Mouse (Mus musculus): ENCODE results near the gene Ptpn5. TPM values are rescaled to one million over a fixed set of nuclear protein-coding genes. Genes with fewer than 3 reads are reported as not detected.

The Ptpn5 gene
- total RNA-seq (2014; fragmentation: Nextera tagmentation) = not detected in 2 replicates
- total RNA-seq (2017) = 0.06 and 0.11 TPM in 2 replicates
- not detected in 2 replicates for polyA plus RNA-seq (2012)

GRCm38 (mm10) chr7:47133331-47133730 is at the start of gene Ptpn5:
Gene Ptpn5 (minus strand): TSS chr7:47133684.
- ATAC-seq (ENCODE audit: extremely low read depth, insufficient number of reproducible peaks, low FRiP score, poor library complexity, severe bottlenecking) = no peak
- Histone ChIP-seq H3K4me1 (ENCODE audit: insufficient read depth, low read depth, low read length) (no peaks in the 10 kb centered on the region), H3K4me3 (ENCODE audit: low read depth, low read length) (no peak within 1 kb of the TSS), H3K27me3 (ENCODE audit: insufficient read depth, low read length) (peaks cover 17% of the 10 kb centered on the region), H3K9me3 (replicated peaks) (no peaks in the 10 kb centered on the region), H3K36me3 (replicated peaks) (no peaks in the 10 kb centered on the region)
- no peak for DNase-seq (ENCODE audit: low spot score)
- TF ChIP-seq POLR2AphosphoS5 (IDR thresholded peaks at IDR 0.05; ENCODE audit: insufficient replicate concordance, low read depth, low read length) = no peak
- TF ChIP-seq CTCF (IDR thresholded peaks at IDR 0.05; ENCODE audit: low read depth, low read length) = no peak
- TF ChIP-seq GATA2 (IDR thresholded peaks at IDR 0.05; ENCODE audit: borderline replicate concordance, low read depth, low read length) = no peak
- TF ChIP-seq TAL1 (conservative IDR thresholded peaks at IDR 0.05; ENCODE audit: low read depth, low read length) = no peak
- TF ChIP-seq GATA1 (IDR thresholded peaks at IDR 0.05; ENCODE audit: borderline replicate concordance, low read length) = no peak

- TF ChIP-seq GATA2 (IDR thresholded peaks at IDR 0.05; ENCODE audit: borderline replicate concordance, low read depth, low read length) = no peak
- TF ChIP-seq POLR2AphosphoS5 (IDR thresholded peaks at IDR 0.05; ENCODE audit: insufficient replicate concordance, low read depth, low read length) = no peak
- TF ChIP-seq CTCF (IDR thresholded peaks at IDR 0.05; ENCODE audit: low read depth, low read length) = no peak
- no peak for TF ChIP-seq GATA1 (IDR thresholded peaks at IDR 0.05; ENCODE audit: borderline replicate concordance, low read length)
- no peak for TF ChIP-seq TAL1 (conservative IDR thresholded peaks at IDR 0.05; ENCODE audit: low read depth, low read length)
- no peak overlapping the region for H3K4me3 ChIP-seq (ENCODE audit: low read depth, low read length)
- DNase-seq (ENCODE audit: low spot score) (no peak), ATAC-seq (ENCODE audit: extremely low read depth, insufficient number of reproducible peaks, low FRiP score, poor library complexity, severe bottlenecking) (no peak)
- no peaks in the 10 kb centered on the region for H3K36me3 ChIP-seq (replicated peaks)
- H3K4me1 ChIP-seq (ENCODE audit: insufficient read depth, low read depth, low read length) = no peaks in the 10 kb centered on the region
- no peaks in the 10 kb centered on the region for H3K27me3 ChIP-seq (ENCODE audit: insufficient read depth, low read length)
- H3K9me3 ChIP-seq (replicated peaks) = no peaks in the 10 kb centered on the region
Measured at GRCm38 (mm10) chr7:47170814-47171213, 37.3 kb upstream of the Ptpn5 start.

- DNase-seq (ENCODE audit: low spot score) = no peak
- Histone ChIP-seq H3K27me3 (ENCODE audit: insufficient read depth, low read length) (no peaks in the 10 kb centered on the region), H3K36me3 (replicated peaks) (no peaks in the 10 kb centered on the region), H3K4me3 (ENCODE audit: low read depth, low read length) (no peak overlapping the region), H3K4me1 (ENCODE audit: insufficient read depth, low read depth, low read length) (no peaks in the 10 kb centered on the region), H3K9me3 (replicated peaks) (no peaks in the 10 kb centered on the region)
- no peak for ATAC-seq (ENCODE audit: extremely low read depth, insufficient number of reproducible peaks, low FRiP score, poor library complexity, severe bottlenecking)
- TF ChIP-seq CTCF (IDR thresholded peaks at IDR 0.05; ENCODE audit: low read depth, low read length) = no peak
Measured at GRCm38 (mm10) chr7:47165028-47165427, 31.5 kb upstream of the Ptpn5 start.

- ATAC-seq (ENCODE audit: extremely low read depth, insufficient number of reproducible peaks, low FRiP score, poor library complexity, severe bottlenecking) = no peak
- H3K9me3 ChIP-seq (replicated peaks) = no peaks in the 10 kb centered on the region
- no peaks in the 10 kb centered on the region for H3K36me3 ChIP-seq (replicated peaks)
- no peak for DNase-seq (ENCODE audit: low spot score)
- no peak overlapping the region for H3K4me3 ChIP-seq (ENCODE audit: low read depth, low read length)
- H3K27me3 ChIP-seq (ENCODE audit: insufficient read depth, low read length) = no peaks in the 10 kb centered on the region
- TF ChIP-seq POLR2AphosphoS5 (IDR thresholded peaks at IDR 0.05; ENCODE audit: insufficient replicate concordance, low read depth, low read length) = no peak
- no peak for TF ChIP-seq GATA1 (IDR thresholded peaks at IDR 0.05; ENCODE audit: borderline replicate concordance, low read length)
- TF ChIP-seq GATA2 (IDR thresholded peaks at IDR 0.05; ENCODE audit: borderline replicate concordance, low read depth, low read length) = no peak
- no peak for TF ChIP-seq CTCF (IDR thresholded peaks at IDR 0.05; ENCODE audit: low read depth, low read length)
- H3K4me1 ChIP-seq (ENCODE audit: insufficient read depth, low read depth, low read length) = no peaks in the 10 kb centered on the region
Measured at GRCm38 (mm10) chr7:47163203-47163602, 29.7 kb upstream of the Ptpn5 start.

GRCm38 (mm10) chr7:47158451-47158850 is 25.0 kb upstream of the Ptpn5 start:
- ATAC-seq (ENCODE audit: extremely low read depth, insufficient number of reproducible peaks, low FRiP score, poor library complexity, severe bottlenecking) (no peak), DNase-seq (ENCODE audit: low spot score) (no peak)
- Histone ChIP-seq H3K36me3 (replicated peaks) (no peaks in the 10 kb centered on the region), H3K9me3 (replicated peaks) (no peaks in the 10 kb centered on the region; the same call in 1 of the 2 replicates), H3K4me1 (ENCODE audit: insufficient read depth, low read depth, low read length) (no peaks in the 10 kb centered on the region), H3K27me3 (ENCODE audit: insufficient read depth, low read length) (no peaks in the 10 kb centered on the region), H3K4me3 (ENCODE audit: low read depth, low read length) (no peak overlapping the region)
- TF ChIP-seq GATA1 (IDR thresholded peaks at IDR 0.05; ENCODE audit: borderline replicate concordance, low read length) (no peak), GATA2 (IDR thresholded peaks at IDR 0.05; ENCODE audit: borderline replicate concordance, low read depth, low read length) (no peak), CTCF (IDR thresholded peaks at IDR 0.05; ENCODE audit: low read depth, low read length) (no peak), TAL1 (conservative IDR thresholded peaks at IDR 0.05; ENCODE audit: low read depth, low read length) (no peak), POLR2AphosphoS5 (IDR thresholded peaks at IDR 0.05; ENCODE audit: insufficient replicate concordance, low read depth, low read length) (no peak)

GRCm38 (mm10) chr7:47157743-47158142 is 24.3 kb upstream of the Ptpn5 start:
- TF ChIP-seq POLR2AphosphoS5 (IDR thresholded peaks at IDR 0.05; ENCODE audit: insufficient replicate concordance, low read depth, low read length) (no peak), GATA1 (IDR thresholded peaks at IDR 0.05; ENCODE audit: borderline replicate concordance, low read length) (no peak), CTCF (IDR thresholded peaks at IDR 0.05; ENCODE audit: low read depth, low read length) (no peak), GATA2 (IDR thresholded peaks at IDR 0.05; ENCODE audit: borderline replicate concordance, low read depth, low read length) (no peak), TAL1 (conservative IDR thresholded peaks at IDR 0.05; ENCODE audit: low read depth, low read length) (no peak)
- H3K27me3 ChIP-seq (ENCODE audit: insufficient read depth, low read length) = no peaks in the 10 kb centered on the region
- no peak for ATAC-seq (ENCODE audit: extremely low read depth, insufficient number of reproducible peaks, low FRiP score, poor library complexity, severe bottlenecking)
- no peaks in the 10 kb centered on the region; the same call in 1 of the 2 replicates for H3K9me3 ChIP-seq (replicated peaks)
- DNase-seq (ENCODE audit: low spot score) = no peak
- H3K4me1 ChIP-seq (ENCODE audit: insufficient read depth, low read depth, low read length) = no peaks in the 10 kb centered on the region
- no peak overlapping the region for H3K4me3 ChIP-seq (ENCODE audit: low read depth, low read length)
- H3K36me3 ChIP-seq (replicated peaks) = no peaks in the 10 kb centered on the region

- no peak for DNase-seq (ENCODE audit: low spot score)
- H3K4me3 ChIP-seq (ENCODE audit: low read depth, low read length) = no peak overlapping the region
- no peaks in the 10 kb centered on the region for H3K27me3 ChIP-seq (ENCODE audit: insufficient read depth, low read length)
- no peaks in the 10 kb centered on the region for H3K36me3 ChIP-seq (replicated peaks)
- ATAC-seq (ENCODE audit: extremely low read depth, insufficient number of reproducible peaks, low FRiP score, poor library complexity, severe bottlenecking) = no peak
- H3K9me3 ChIP-seq (replicated peaks) = no peaks in the 10 kb centered on the region; the same call in 1 of the 2 replicates
- TF ChIP-seq POLR2AphosphoS5 (IDR thresholded peaks at IDR 0.05; ENCODE audit: insufficient replicate concordance, low read depth, low read length) = no peak
- TF ChIP-seq GATA1 (IDR thresholded peaks at IDR 0.05; ENCODE audit: borderline replicate concordance, low read length) = no peak
- TF ChIP-seq TAL1 (conservative IDR thresholded peaks at IDR 0.05; ENCODE audit: low read depth, low read length) = no peak
- no peak for TF ChIP-seq GATA2 (IDR thresholded peaks at IDR 0.05; ENCODE audit: borderline replicate concordance, low read depth, low read length)
- TF ChIP-seq CTCF (IDR thresholded peaks at IDR 0.05; ENCODE audit: low read depth, low read length) = no peak
- H3K4me1 ChIP-seq (ENCODE audit: insufficient read depth, low read depth, low read length) = no peaks in the 10 kb centered on the region
Measured at GRCm38 (mm10) chr7:47155849-47156248, 22.4 kb upstream of the Ptpn5 start.
